In the genomic region with DNA sequence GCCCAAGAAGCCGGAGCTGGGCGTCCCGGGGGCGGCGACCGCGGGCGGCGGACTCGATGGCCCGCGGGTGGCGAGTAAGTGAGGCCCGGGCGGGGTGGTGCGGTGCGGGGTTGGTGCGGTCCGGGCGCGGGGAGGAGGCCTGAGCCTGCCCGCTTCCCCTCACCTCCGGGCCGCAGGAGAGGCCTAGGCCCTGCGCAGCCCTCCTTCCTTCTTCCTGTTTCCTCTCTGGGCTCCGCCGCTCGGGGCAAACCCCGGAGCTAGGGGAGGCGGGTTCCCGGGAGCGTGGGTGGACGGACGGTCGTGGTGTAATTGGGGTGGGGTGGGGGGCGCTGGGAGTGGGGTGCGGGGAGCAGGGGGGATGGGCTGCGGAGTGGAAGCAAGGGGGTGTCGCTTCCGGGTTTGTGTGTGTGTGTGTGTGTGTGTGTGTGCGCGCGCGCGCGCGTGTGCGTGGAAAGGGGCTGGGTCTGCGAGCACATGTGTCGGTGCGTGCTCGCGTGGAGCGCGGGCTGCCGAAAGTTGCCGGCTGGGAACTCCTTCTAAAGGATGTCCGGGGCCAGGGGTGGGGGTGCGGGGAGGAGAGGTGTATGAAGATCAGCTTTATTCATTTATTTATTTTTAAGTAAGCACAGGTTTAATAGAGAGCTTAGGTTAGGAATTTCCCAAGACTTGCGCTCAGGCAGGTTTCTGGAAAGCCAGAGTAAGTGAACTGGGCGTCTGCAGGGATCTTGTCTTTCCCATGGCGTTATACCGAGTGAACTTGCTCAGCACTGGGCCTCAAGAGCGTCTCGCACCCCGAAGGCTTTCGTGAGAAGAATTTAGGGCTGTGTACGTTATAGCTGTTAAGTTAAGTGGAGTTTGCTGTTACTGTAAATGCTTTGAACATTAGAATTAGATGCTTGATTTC, we compare ENCODE assay signal across 8 mouse cellular contexts. TPM values are rescaled to one million over a fixed set of nuclear protein-coding genes. Genes with fewer than 3 reads are reported as not detected.
DNase-seq lines count a peak whose midpoint lies in the region; ATAC-seq and TF ChIP-seq lines count a peak whose summit lies in the region.

No protein-coding gene starts in this region.

- H3K27me3 ChIP-seq in ES-Bruce4 (ENCODE audit: control insufficient read depth, insufficient read depth, low read length, poor library complexity, severe bottlenecking), result no peaks in the 10 kb centered on the region
- no peaks in the 10 kb centered on the region for H3K27me3 ChIP-seq in forebrain, embryonic 16.5 days (replicated peaks; ENCODE audit: control insufficient read depth, insufficient read depth, low read length)
- no peaks in the 10 kb centered on the region for H3K27me3 ChIP-seq in neural tube, embryonic 15.5 days (replicated peaks)
- no peaks in the 10 kb centered on the region for H3K27me3 ChIP-seq in thymus, adult 2 months (ENCODE audit: control insufficient read depth, insufficient read depth, low read length)

- H3K4me3 ChIP-seq in ES-Bruce4 (ENCODE audit: low read depth, low read length), result peak overlapping the region; percentile 93
- peak overlapping the region; percentile 70 for H3K4me3 ChIP-seq in forebrain, embryonic 16.5 days (replicated peaks; ENCODE audit: low read length)
- peak overlapping the region; percentile 94 for H3K4me3 ChIP-seq in layer of hippocampus, adult 2 months
- peak overlapping the region; percentile 89 for H3K4me3 ChIP-seq in lung, adult 2 months (replicated peaks; ENCODE audit: extremely low read depth, low read depth, low read length)
- H3K4me3 ChIP-seq in neural tube, embryonic 15.5 days (replicated peaks), result peak overlapping the region; percentile 85
- H3K4me3 ChIP-seq in thymus, adult 2 months (ENCODE audit: control insufficient read depth, insufficient read depth, low read length), result peak overlapping the region; percentile 67

- no peak for TF ChIP-seq CTCF in ES-Bruce4 (IDR thresholded peaks at IDR 0.05; ENCODE audit: low read depth, low read length)
- no peak for TF ChIP-seq CTCF in layer of hippocampus, adult 2 months (conservative IDR thresholded peaks at IDR 0.05)
- TF ChIP-seq CTCF in lung, adult 2 months (IDR thresholded peaks at IDR 0.05; ENCODE audit: insufficient read depth, low read length), result no peak
- no peak for TF ChIP-seq CTCF in thymus, adult 2 months (IDR thresholded peaks at IDR 0.05; ENCODE audit: borderline replicate concordance, control insufficient read depth, extremely low read depth, insufficient read depth, low read length, poor library complexity)

- peak overlapping the region; percentile 95 for H3K9ac ChIP-seq in ES-Bruce4 (ENCODE audit: low read depth, poor library complexity, severe bottlenecking)
- peak overlapping the region; percentile 95 for H3K9ac ChIP-seq in forebrain, embryonic 16.5 days (replicated peaks; ENCODE audit: low read depth, low read length)
- peak overlapping the region; percentile 86 for H3K9ac ChIP-seq in neural tube, embryonic 15.5 days (replicated peaks)

- DNase-seq in c-Kit-negative CD71-positive TER-119-positive erythroid progenitor cells, embryonic 14.5 days (ENCODE audit: low read depth, low spot score), result peak; percentile 25
- DNase-seq in heart, postnatal 25 days (ENCODE audit: low spot score), result peak; percentile 54
- DNase-seq in layer of hippocampus, adult 2 months (ENCODE audit: low spot score in 2 of 2), result peak; percentile 75 to 83
- peak; percentile 72 for DNase-seq in lung, adult 2 months
- DNase-seq in thymus, adult 2 months, result peak; percentile 84

- no peaks in the 10 kb centered on the region for H3K36me3 ChIP-seq in ES-Bruce4 (ENCODE audit: control insufficient read depth, insufficient read depth, low read length, poor library complexity, severe bottlenecking)
- H3K36me3 ChIP-seq in forebrain, embryonic 16.5 days (ENCODE audit: control insufficient read depth, insufficient read depth), result no peaks in the 10 kb centered on the region
- no peaks in the 10 kb centered on the region for H3K36me3 ChIP-seq in neural tube, embryonic 15.5 days
- no peaks in the 10 kb centered on the region; the same call in 1 of the 2 replicates for H3K36me3 ChIP-seq in thymus, adult 2 months (ENCODE audit: control insufficient read depth, insufficient read depth, low read length)

- no peak overlapping the region for H3K27ac ChIP-seq in ES-Bruce4 (ENCODE audit: insufficient read depth, low read length)
- H3K27ac ChIP-seq in forebrain, embryonic 16.5 days (ENCODE audit: low read length), result peak overlapping the region; percentile 98
- peak overlapping the region; percentile 100 for H3K27ac ChIP-seq in layer of hippocampus, adult 2 months
- peak overlapping the region; percentile 98 for H3K27ac ChIP-seq in neural tube, embryonic 15.5 days (replicated peaks)
- H3K27ac ChIP-seq in thymus, adult 2 months (ENCODE audit: control insufficient read depth, insufficient read depth, low read length), result peak overlapping the region; percentile 86

- intact Hi-C loops in heart, postnatal 25 days (cut with DNase I), result loop anchor here (5.0 kb wide), 1 partner anchor 101 kb away; no protein-coding TSS in a partner anchor

- peak overlapping the region; percentile 96 for H3K4me2 ChIP-seq in forebrain, embryonic 16.5 days (ENCODE audit: low read length)
- H3K4me2 ChIP-seq in neural tube, embryonic 15.5 days, result peak overlapping the region; percentile 75

- no peak for TF ChIP-seq POLR2A in ES-Bruce4 (IDR thresholded peaks at IDR 0.05; ENCODE audit: insufficient read depth, low read length)
- TF ChIP-seq POLR2A in lung, adult 2 months (IDR thresholded peaks at IDR 0.05; ENCODE audit: borderline replicate concordance, extremely low read depth, low read depth, low read length), result peak; percentile 16; the same call in 1 of the 2 replicates
- peak; percentile 60; the same call in 1 of the 2 replicates for TF ChIP-seq POLR2A in thymus, adult 2 months (IDR thresholded peaks at IDR 0.05; ENCODE audit: control insufficient read depth, extremely low read depth, insufficient read depth, low read length, poor library complexity)

- peak; percentile 62 for ATAC-seq in forebrain, embryonic 16.5 days
- ATAC-seq in neural tube, embryonic 15.5 days (ENCODE audit: low FRiP score), result peak; percentile 72

- no peaks in the 10 kb centered on the region for H3K9me3 ChIP-seq in ES-Bruce4 (replicated peaks; ENCODE audit: control insufficient read depth, insufficient read depth, low read length, poor library complexity, severe bottlenecking)
- H3K9me3 ChIP-seq in forebrain, embryonic 16.5 days (ENCODE audit: control insufficient read depth, low read length), result no peaks in the 10 kb centered on the region
- H3K9me3 ChIP-seq in neural tube, embryonic 15.5 days (replicated peaks), result no peaks in the 10 kb centered on the region

- TF ChIP-seq EP300 in ES-Bruce4 (IDR thresholded peaks at IDR 0.05; ENCODE audit: insufficient read depth, low read depth, low read length), result no peak

- peaks cover 3% of the 10 kb centered on the region for H3K4me1 ChIP-seq in ES-Bruce4 (ENCODE audit: control insufficient read depth, insufficient read depth, low read length)
- H3K4me1 ChIP-seq in forebrain, embryonic 16.5 days (replicated peaks; ENCODE audit: control insufficient read depth, insufficient read depth, low read length), result peaks cover 36% of the 10 kb centered on the region
- peaks cover 30% of the 10 kb centered on the region for H3K4me1 ChIP-seq in lung, adult 2 months (ENCODE audit: control insufficient read depth, insufficient read depth, low read length)
- peaks cover 52% of the 10 kb centered on the region for H3K4me1 ChIP-seq in neural tube, embryonic 15.5 days
- peaks cover 29% of the 10 kb centered on the region for H3K4me1 ChIP-seq in thymus, adult 2 months (replicated peaks; ENCODE audit: control insufficient read depth, insufficient read depth, low read length)

- WGBS in forebrain, embryonic 16.5 days, result under 1% methylated on average over 47 of the region's 68 CpGs
- WGBS in lung, adult 2 months, result under 1% methylated on average over 56 of the region's 68 CpGs
- WGBS in neural tube, embryonic 15.5 days, result under 1% methylated on average over 47 of the region's 68 CpGs
- under 1% methylated on average over 66 of the region's 68 CpGs for WGBS in thymus, adult 2 months

RNA-seq across cellular contexts. Expression of a gene that starts 1.2 kb away (rescaled TPM):
- 111 and 114 TPM in 2 replicates for polyA plus RNA-seq in ES-Bruce4 (2011; ENCODE audit: insufficient read depth, insufficient read length, low read depth, missing spikeins)
- polyA plus RNA-seq in forebrain, embryonic 16.5 days (2015; fragmentation: Nextera tagmentation; extraction: Ambion mirVana), result 64.7 and 67.0 TPM in 2 replicates
- 10 to 100 TPM; 29.5 to 34.1 TPM for total RNA-seq in heart, postnatal 25 days (2021)
- total RNA-seq in layer of hippocampus, adult 2 months (2021), result 100 to 1,000 TPM in 1 of 2 experiments, 10 to 100 TPM in 1; 96.7 to 114 TPM
- polyA plus RNA-seq in lung, adult 2 months (2012; rRNA removed), result 23.7 and 38.0 TPM in 2 replicates
- 61.5 and 61.6 TPM in 2 replicates for polyA plus RNA-seq in neural tube, embryonic 15.5 days (2015; fragmentation: Nextera tagmentation; extraction: Ambion mirVana)
- polyA plus RNA-seq in thymus, adult 2 months (2012; rRNA removed), result 124 and 152 TPM in 2 replicates

RNA-seq across cellular contexts. Expression of a gene that starts 30.9 kb away (rescaled TPM):
- polyA plus RNA-seq in ES-Bruce4 (2011; ENCODE audit: insufficient read depth, insufficient read length, low read depth, missing spikeins), result 0.21 TPM in 1 of 2 replicates, not detected in the other
- polyA plus RNA-seq in forebrain, embryonic 16.5 days (2015; fragmentation: Nextera tagmentation; extraction: Ambion mirVana), result 0.10 and 0.18 TPM in 2 replicates
- under 1 TPM; 0.08 to 0.10 TPM for total RNA-seq in heart, postnatal 25 days (2021)
- total RNA-seq in layer of hippocampus, adult 2 months (2021), result 10 to 100 TPM in 1 of 2 experiments, 1 to 10 TPM in 1; 9.8 to 11.0 TPM
- polyA plus RNA-seq in lung, adult 2 months (2012; rRNA removed), result 1.4 and 1.7 TPM in 2 replicates
- 2.4 and 2.6 TPM in 2 replicates for polyA plus RNA-seq in neural tube, embryonic 15.5 days (2015; fragmentation: Nextera tagmentation; extraction: Ambion mirVana)
- 5.3 and 5.8 TPM in 2 replicates for polyA plus RNA-seq in thymus, adult 2 months (2012; rRNA removed)

Comparison
In these comparisons a context has a peak if more than half of its experiments do, and no peak if none do; other contexts are left out.
1. DNase-seq: peak in every context shown above with its lines; median percentile 84 in thymus, adult 2 months; 79 in layer of hippocampus, adult 2 months; 72 in lung, adult 2 months; 54 in heart, postnatal 25 days; 25 in c-Kit-negative CD71-positive TER-119-positive erythroid progenitor cells, embryonic 14.5 days.